Mouse (Mus musculus) stomach, embryonic 15.5 days (tissue): ENCODE measurements at regions not wholly inside any gene's neighbourhood (a gene's known extent, or its start where the extent isn't known, plus 50 kb on each side); places are given as distances from the start of the nearest gene placed in this dataset.

ENCODE experiments used
- ATAC-seq: fragments of 200-750 bp; cut with Nextera tagmentation; 2 replicates; pipeline ENCODE4 v1.8.0; 2017; ENCODE audit warnings: low read depth, moderate number of reproducible peaks, moderate TSS enrichment; ENCODE audit not compliant: insufficient read depth, low FRiP score
- H3K27ac ChIP-seq: fragments of 300-500 bp; sonication (generic); 2 replicates; pipeline ENCODE4 v1.5.1; 2015; ENCODE audit warnings: mild to moderate bottlenecking, inconsistent platforms
- H3K27me3 ChIP-seq: fragments of 300-500 bp; sonication (generic); replicated peaks from 2 replicates; pipeline ENCODE4 v1.6.1; 2015; ENCODE audit warnings: inconsistent platforms
- H3K36me3 ChIP-seq: fragments of 300-500 bp; sonication (generic); 2 replicates; pipeline ENCODE4 v1.6.1; 2015; ENCODE audit warnings: inconsistent platforms
- H3K4me1 ChIP-seq: fragments of 300-500 bp; sonication (generic); 2 replicates; pipeline ENCODE4 v1.6.1; 2015; ENCODE audit warnings: inconsistent platforms
- H3K4me2 ChIP-seq: fragments of 300-500 bp; sonication (generic); 2 replicates; pipeline ENCODE4 v1.6.1; 2015; ENCODE audit warnings: mild to moderate bottlenecking, inconsistent platforms
- H3K4me3 ChIP-seq: fragments of 300-500 bp; sonication (generic); replicated peaks from 2 replicates; pipeline ENCODE4 v1.5.1; 2015; ENCODE audit warnings: inconsistent platforms
- H3K9ac ChIP-seq: fragments of 300-500 bp; sonication (generic); 2 replicates; pipeline ENCODE4 v1.6.1; 2015; ENCODE audit warnings: inconsistent platforms
- H3K9me3 ChIP-seq: fragments of 300-500 bp; sonication (generic); 2 replicates; pipeline ENCODE4 v1.6.1; 2016; ENCODE audit warnings: inconsistent platforms
- WGBS: fragments of 180-500 bp; shearing (Covaris S2); methylation state at CpG from one replicate; pipeline ENCODE4 v1.1.7; 2015; 5-methylcytosine and 5-hydroxymethylcytosine counted together

- Histone ChIP-seq H3K36me3 (no peaks in the 10 kb centered on the region), H3K4me3 (no peak overlapping the region), H3K4me2 (no peak overlapping the region), H3K27ac (no peak overlapping the region), H3K27me3 (no peaks in the 10 kb centered on the region), H3K9ac (no peak overlapping the region), H3K9me3 (no peaks in the 10 kb centered on the region), H3K4me1 (no peaks in the 10 kb centered on the region)
- WGBS, result 71% methylated on average over 4 of the region's 4 CpGs
- ATAC-seq, result no peak
These were observed 73.2 kb upstream of the Pard3b start for GRCm38 (mm10) chr1:61565471-61565870.

GRCm38 (mm10) chr1:61574276-61574675, 64.3 kb upstream of the Pard3b start:
- Histone ChIP-seq H3K27me3 (no peaks in the 10 kb centered on the region), H3K4me2 (no peak overlapping the region), H3K4me1 (no peaks in the 10 kb centered on the region), H3K27ac (no peak overlapping the region), H3K9ac (no peak overlapping the region), H3K36me3 (no peaks in the 10 kb centered on the region), H3K4me3 (no peak overlapping the region), H3K9me3 (no peaks in the 10 kb centered on the region)
- ATAC-seq, result no peak
- WGBS, result 85% methylated on average over 2 of the region's 2 CpGs

GRCm38 (mm10) chr1:61576758-61577157, 61.9 kb upstream of the Pard3b start:
- 86% methylated on average over 4 of the region's 4 CpGs for WGBS
- no peaks in the 10 kb centered on the region for H3K36me3 ChIP-seq
- H3K27me3 ChIP-seq, result no peaks in the 10 kb centered on the region
- H3K4me2 ChIP-seq, result no peak overlapping the region
- no peak overlapping the region for H3K4me3 ChIP-seq
- ATAC-seq, result no peak
- no peak overlapping the region for H3K27ac ChIP-seq
- no peak overlapping the region for H3K9ac ChIP-seq
- H3K4me1 ChIP-seq, result no peaks in the 10 kb centered on the region
- no peaks in the 10 kb centered on the region for H3K9me3 ChIP-seq

GRCm38 (mm10) chr1:61587251-61587650, 51.4 kb upstream of the Pard3b start:
- Histone ChIP-seq H3K4me1 (no peaks in the 10 kb centered on the region), H3K4me2 (no peak overlapping the region), H3K9me3 (no peaks in the 10 kb centered on the region), H3K27ac (no peak overlapping the region), H3K27me3 (no peaks in the 10 kb centered on the region), H3K36me3 (no peaks in the 10 kb centered on the region), H3K4me3 (no peak overlapping the region), H3K9ac (no peak overlapping the region)
- 76% methylated on average over 8 of the region's 8 CpGs for WGBS
- ATAC-seq, result no peak
